Mouse (Mus musculus): ENCODE results near the gene Nme8. TPM values are rescaled to one million over a fixed set of nuclear protein-coding genes. Genes with fewer than 3 reads are reported as not detected.

Nme8 gene
- total RNA-seq (2023), result not detected

DNA sequence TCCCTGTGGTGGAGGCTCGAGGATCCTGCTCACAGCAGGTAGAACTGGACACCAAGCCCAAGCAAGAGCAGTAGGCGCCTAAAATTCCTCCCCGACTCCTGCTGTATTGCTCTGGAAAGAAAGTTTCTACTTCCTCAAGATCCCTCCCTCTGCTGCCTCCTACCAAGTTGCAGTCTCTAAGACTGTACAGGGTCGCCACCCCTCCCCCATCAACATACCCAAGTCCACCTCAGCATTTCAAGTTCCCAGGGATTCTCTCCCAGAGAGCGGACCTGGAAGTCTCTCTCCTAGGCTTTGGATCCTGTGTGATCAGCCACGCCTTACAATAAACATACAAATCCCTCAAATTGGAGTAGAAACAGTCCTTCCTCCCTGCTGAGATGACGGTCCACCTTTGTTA is at the start of gene Nme8:
Gene Nme8, minus strand, starts transcription at position 5 of the 400 bp plus-strand sequence.

GRCm38 (mm10) chr13:19622573-19623227 is 74.9 kb downstream of the Nme8 start, which contains the start of gene Sfrp4:
Gene Sfrp4, plus strand, starts transcription at chr13:19623104.

DNA sequence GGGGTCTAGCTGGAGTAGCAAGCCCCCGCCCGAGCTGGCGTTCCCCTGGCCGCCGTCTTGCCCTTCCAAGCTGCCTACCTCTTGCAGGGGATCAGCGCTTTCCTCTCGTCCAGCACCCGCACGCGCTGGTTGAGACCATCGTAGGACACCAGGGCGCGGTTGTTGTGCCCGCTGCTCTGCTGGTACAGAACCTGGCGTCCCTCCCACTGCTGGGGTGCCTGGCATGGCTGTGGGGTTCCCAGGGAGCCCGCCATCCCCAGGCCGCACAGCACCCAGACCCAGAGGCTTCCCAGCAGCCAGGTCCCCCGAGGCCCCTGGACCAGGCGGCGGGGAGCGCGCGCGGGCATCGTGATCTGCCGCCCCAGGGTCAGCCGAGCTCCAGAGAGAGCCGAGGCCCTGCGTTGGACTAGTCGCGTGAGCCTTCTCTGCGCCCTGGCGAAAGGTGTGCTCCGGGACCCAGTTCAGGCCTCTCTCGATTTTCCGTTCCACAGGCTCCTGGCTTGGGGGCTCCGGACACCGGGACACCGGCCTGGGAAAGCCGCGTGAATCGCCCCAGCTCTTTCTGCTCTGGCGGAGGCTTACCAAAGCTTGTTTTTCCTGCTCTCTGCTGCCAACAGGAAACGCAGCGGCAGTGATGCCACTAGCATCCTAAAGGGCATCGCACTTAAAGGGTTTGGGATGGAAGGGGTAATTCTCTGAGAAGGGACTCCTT is 78.2 kb downstream of the Nme8 start, which contains the start of gene Epdr1:
Gene Epdr1, minus strand, starts transcription at position 712 of the 712 bp plus-strand sequence.

Other genes starting within 250 kb of the Nme8 start
- not detected for gene Epdr1, start 77.9 kb downstream of the Nme8 start, total RNA-seq (2023)
- not detected for gene Sfrp4, start 74.7 kb downstream of the Nme8 start, total RNA-seq (2023)
- 1.2 TPM for gene Gpr141, start 126.5 kb upstream of the Nme8 start, total RNA-seq (2023)